Mouse (Mus musculus): ENCODE results near the gene Cmtm2a.

DNA sequence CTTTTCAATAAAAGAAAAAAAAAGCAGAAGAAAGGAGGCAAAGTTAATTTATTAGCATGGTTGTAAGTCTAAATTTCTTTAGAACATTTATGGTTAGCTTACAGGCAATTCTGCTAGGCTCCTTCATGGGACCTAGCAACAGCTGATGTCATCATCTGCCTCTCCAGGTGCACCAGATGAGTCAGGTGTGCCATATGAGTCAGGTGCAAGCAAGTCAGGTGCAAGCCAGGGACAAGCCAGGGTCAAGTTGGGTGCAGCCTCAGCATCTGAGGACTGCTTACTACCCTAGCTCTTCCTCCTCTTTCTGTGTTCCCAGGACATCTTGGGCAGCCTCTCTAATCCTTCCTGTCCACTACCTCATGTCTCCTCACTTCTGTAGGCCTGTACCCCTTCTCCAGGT is 24.6 kb downstream of the Cmtm2a start:
- TF ChIP-seq CTCF (IDR thresholded peaks at IDR 0.05) (no peak), POLR2A (IDR thresholded peaks at IDR 0.05; ENCODE audit: insufficient read depth, low read depth, low read length) (no peak), EP300 (IDR thresholded peaks at IDR 0.05; ENCODE audit: insufficient read depth, low read depth, low read length) (no peak)
